Mouse (Mus musculus) MEL (cell line): Measurements from ENCODE around the gene Zfp775. TPM values are rescaled to one million over a fixed set of nuclear protein-coding genes. Genes with fewer than 3 reads are reported as not detected.

Experiments
- DNase-seq: peaks from one replicate; pipeline ENCODE4 v3.0.0; 2011; ENCODE audit warnings: low read depth, low spot score
- H3K27ac ChIP-seq: 2 replicates; pipeline ENCODE4 v1.5.1; 2012; ENCODE audit warnings: low read depth, mild to moderate bottlenecking, control low read depth, low read length, moderate library complexity; ENCODE audit not compliant: control insufficient read depth
- H3K27me3 ChIP-seq, 2 experiments: fragments of 150-350 bp in 1 of 2; sonication (generic) in 1 of 2; 2 replicates each; pipeline ENCODE4 v1.6.1; 2012; ENCODE audit warnings: low read length in 2 of 2, mild to moderate bottlenecking in 2 of 2, improper control_type of control experiment in 1 of 2, moderate library complexity in 1 of 2; ENCODE audit not compliant: insufficient read depth in 2 of 2, control insufficient read depth in 1 of 2
- H3K36me3 ChIP-seq, 2 experiments: 2 replicates each; pipeline ENCODE4 v1.6.1; 2012 to 2014; ENCODE audit warnings: low read length in 2 of 2, improper control_type of control experiment in 1 of 2, inconsistent platforms in 1 of 2, mild to moderate bottlenecking in 1 of 2; ENCODE audit not compliant: insufficient read depth in 2 of 2, control insufficient read depth in 1 of 2
- H3K4me1 ChIP-seq, 2 experiments: fragments of 150-350 bp in 1 of 2; sonication (generic) in 1 of 2; 2 replicates each; pipeline ENCODE4 v1.6.1; 2012; ENCODE audit warnings: low read length in 2 of 2, improper control_type of control experiment in 1 of 2, mild to moderate bottlenecking in 1 of 2; ENCODE audit not compliant: insufficient read depth in 2 of 2, control insufficient read depth in 1 of 2
- H3K4me3 ChIP-seq, 2 experiments: fragments of 150-350 bp in 1 of 2; sonication (generic) in 1 of 2; 2 replicates each; pipeline ENCODE4 v1.5.1; 2012; ENCODE audit warnings: low read depth in 2 of 2, low read length in 2 of 2, mild to moderate bottlenecking in 2 of 2, moderate library complexity in 2 of 2, control low read depth in 1 of 2, improper control_type of control experiment in 1 of 2; ENCODE audit not compliant: control insufficient read depth in 1 of 2, insufficient read depth in 1 of 2
- H3K79me2 ChIP-seq: 2 replicates; pipeline ENCODE4 v1.6.1; 2012; ENCODE audit warnings: mild to moderate bottlenecking, low read length, moderate library complexity; ENCODE audit not compliant: control insufficient read depth, poor library complexity, insufficient read depth
- H3K9ac ChIP-seq: 2 replicates; pipeline ENCODE4 v1.6.1; 2012; ENCODE audit warnings: low read depth, mild to moderate bottlenecking, control low read depth, low read length, moderate library complexity; ENCODE audit not compliant: control insufficient read depth, poor library complexity, severe bottlenecking
- H3K9me3 ChIP-seq: fragments of 150-350 bp; sonication (generic); replicated peaks from 2 replicates; pipeline ENCODE4 v1.6.1; 2012; ENCODE audit warnings: mild to moderate bottlenecking, low read length, improper control_type of control experiment, moderate library complexity; ENCODE audit not compliant: insufficient read depth
- BHLHE40 ChIP-seq: IDR thresholded peaks from 2 replicates; pipeline ENCODE4 v1.6.1; 2012; ENCODE audit warnings: low read depth, mild to moderate bottlenecking, inconsistent platforms, low read length, improper control_type of control experiment, borderline replicate concordance
- CHD1 ChIP-seq: IDR thresholded peaks from 2 replicates; pipeline ENCODE4 v1.6.1; 2012; ENCODE audit warnings: low read depth, mild to moderate bottlenecking, inconsistent platforms, low read length, improper control_type of control experiment
- CHD2 ChIP-seq: IDR thresholded peaks from 2 replicates; pipeline ENCODE4 v1.6.1; 2011; ENCODE audit warnings: low read length, improper control_type of control experiment
- CTCF ChIP-seq, 3 experiments: IDR thresholded peaks in 2 of 3; conservative IDR thresholded peaks in 1 of 3; 2 replicates each; pipeline ENCODE4 v1.5.1; 2011 to 2012; ENCODE audit warnings: low read length in 3 of 3, low read depth in 2 of 3, mild to moderate bottlenecking in 2 of 3, improper control_type of control experiment in 1 of 3, inconsistent platforms in 1 of 3, mixed read lengths in 1 of 3, moderate library complexity in 1 of 3; ENCODE audit not compliant: control insufficient read depth in 1 of 3, insufficient read depth in 1 of 3, poor library complexity in 1 of 3, severe bottlenecking in 1 of 3
- ELF1 ChIP-seq: IDR thresholded peaks from 2 replicates; pipeline ENCODE4 v1.6.1; 2014; ENCODE audit warnings: low read depth, mild to moderate bottlenecking, inconsistent platforms, low read length, improper control_type of control experiment, moderate library complexity
- EP300 ChIP-seq, 2 experiments: IDR thresholded peaks; 2 replicates each; pipeline ENCODE4 v1.6.1; 2011; ENCODE audit warnings: improper control_type of control experiment in 2 of 2, low read length in 2 of 2, low read depth in 1 of 2, mild to moderate bottlenecking in 1 of 2
- GATA1 ChIP-seq: IDR thresholded peaks from 2 replicates; pipeline ENCODE4 v1.6.1; 2011; ENCODE audit warnings: low read depth, low read length, improper control_type of control experiment
- MAZ ChIP-seq: IDR thresholded peaks from 2 replicates; pipeline ENCODE4 v1.6.1; 2012; ENCODE audit warnings: low read depth, mild to moderate bottlenecking, inconsistent platforms, low read length, improper control_type of control experiment
- MEF2A ChIP-seq: IDR thresholded peaks from 2 replicates; pipeline ENCODE4 v1.6.1; 2014; ENCODE audit warnings: low read depth, mild to moderate bottlenecking, inconsistent platforms, low read length, improper control_type of control experiment; ENCODE audit not compliant: poor library complexity, insufficient replicate concordance, severe bottlenecking; ENCODE audit errors: extremely low read depth
- MYC ChIP-seq: IDR thresholded peaks from 2 replicates; pipeline ENCODE4 v1.6.1; 2011; ENCODE audit warnings: low read depth, mild to moderate bottlenecking, low read length, improper control_type of control experiment, moderate library complexity
- NELFE ChIP-seq: IDR thresholded peaks from 2 replicates; pipeline ENCODE4 v1.6.1; 2011; ENCODE audit warnings: low read depth, low read length, improper control_type of control experiment
- NRF1 ChIP-seq: IDR thresholded peaks from 2 replicates; pipeline ENCODE4 v1.6.1; 2014; ENCODE audit warnings: low read depth, mild to moderate bottlenecking, inconsistent platforms, low read length, improper control_type of control experiment, moderate library complexity; ENCODE audit not compliant: poor library complexity, insufficient read depth, severe bottlenecking
- POLR2A ChIP-seq, 2 experiments: IDR thresholded peaks; 2 replicates each; pipeline ENCODE4 v1.6.1; 2011 to 2012; ENCODE audit warnings: low read length in 2 of 2, mild to moderate bottlenecking in 2 of 2, control low read depth in 1 of 2, improper control_type of control experiment in 1 of 2, low read depth in 1 of 2, moderate library complexity in 1 of 2; ENCODE audit not compliant: control insufficient read depth in 1 of 2, insufficient read depth in 1 of 2, poor library complexity in 1 of 2
- POLR2AphosphoS5 ChIP-seq: IDR thresholded peaks from 2 replicates; pipeline ENCODE4 v1.6.1; 2012; ENCODE audit warnings: low read depth, borderline replicate concordance, mild to moderate bottlenecking, inconsistent platforms, low read length, moderate library complexity, mixed read lengths
- RAD21 ChIP-seq: IDR thresholded peaks from 2 replicates; pipeline ENCODE4 v1.6.1; 2011; ENCODE audit warnings: mild to moderate bottlenecking, low read depth, low read length, improper control_type of control experiment
- RCOR1 ChIP-seq: IDR thresholded peaks from 2 replicates; pipeline ENCODE4 v1.6.1; 2012; ENCODE audit warnings: low read depth, mild to moderate bottlenecking, inconsistent platforms, low read length, improper control_type of control experiment
- SMC3 ChIP-seq: IDR thresholded peaks from 2 replicates; pipeline ENCODE4 v1.6.1; 2011; ENCODE audit warnings: low read depth, low read length, improper control_type of control experiment
- TAL1 ChIP-seq: IDR thresholded peaks from 2 replicates; pipeline ENCODE4 v1.6.1; 2012; ENCODE audit warnings: mild to moderate bottlenecking, inconsistent platforms, low read length, moderate library complexity, mixed read lengths
- TBP ChIP-seq: IDR thresholded peaks from 2 replicates; pipeline ENCODE4 v1.8.0; 2011; ENCODE audit warnings: low read depth, low read length, improper control_type of control experiment
- TCF12 ChIP-seq: IDR thresholded peaks from 2 replicates; pipeline ENCODE4 v1.6.1; 2014; ENCODE audit warnings: low read depth, mild to moderate bottlenecking, inconsistent platforms, low read length, improper control_type of control experiment, moderate library complexity
- UBTF ChIP-seq: IDR thresholded peaks from 2 replicates; pipeline ENCODE4 v1.6.1; 2012; ENCODE audit warnings: low read depth, mild to moderate bottlenecking, inconsistent platforms, low read length, improper control_type of control experiment, moderate library complexity, borderline replicate concordance; ENCODE audit not compliant: insufficient read depth
- USF1 ChIP-seq: IDR thresholded peaks from 2 replicates; pipeline ENCODE4 v1.6.1; 2014; ENCODE audit warnings: low read depth, mild to moderate bottlenecking, inconsistent platforms, low read length, improper control_type of control experiment, moderate library complexity
- ZC3H11A ChIP-seq: IDR thresholded peaks from 2 replicates; pipeline ENCODE4 v1.6.1; 2012; ENCODE audit warnings: low read depth, mild to moderate bottlenecking, inconsistent platforms, low read length, improper control_type of control experiment
- ZKSCAN1 ChIP-seq: IDR thresholded peaks from 2 replicates; pipeline ENCODE4 v1.6.1; 2012; ENCODE audit warnings: low read depth, mild to moderate bottlenecking, inconsistent platforms, low read length, improper control_type of control experiment, moderate library complexity
- ZMIZ1 ChIP-seq: IDR thresholded peaks from 2 replicates; pipeline ENCODE4 v1.6.1; 2012; ENCODE audit warnings: low read depth, mild to moderate bottlenecking, inconsistent platforms, low read length, improper control_type of control experiment, moderate library complexity
- polyA plus RNA-seq, 2 experiments: library from polyadenylated mRNA; stranded (reverse) in 1 of 2; unstranded in 1 of 2; fragments of >175 nt in 1 of 2; fragments of >200 nt in 1 of 2; gene quantifications; 2 replicates each; pipeline versions ENCODE4 v1.2.1 to v1.2.4; 2012; ENCODE audit warnings: low replicate concordance in 2 of 2, low read depth in 1 of 2; ENCODE audit not compliant: insufficient read length in 2 of 2, insufficient read depth in 1 of 2, missing spikeins in 1 of 2
- total RNA-seq: library from RNA; depleted of rRNA; stranded (reverse); fragments of 300-350 nt; gene quantifications from 2 replicates; pipeline ENCODE4 v1.2.3, GENCODE M21; 2012

The Zfp775 gene
- total and polyA plus RNA-seq, 3 experiments, result not detected

- H3K79me2 ChIP-seq, result no peaks in the 10 kb centered on the region
- H3K9me3 ChIP-seq, result no peaks in the 10 kb centered on the region
- DNase-seq, result no peak
- TF ChIP-seq RCOR1 (no peak), NRF1 (no peak), BHLHE40 (no peak), POLR2A (IDR thresholded peaks at IDR 0.05; ENCODE audit: control insufficient read depth in 1 of 2, insufficient read depth in 1 of 2, low read depth in 1 of 2, low read length in 2 of 2, poor library complexity in 1 of 2) (no peak), TCF12 (no peak), CHD1 (no peak), UBTF (no peak), CHD2 (no peak), TAL1 (no peak), POLR2AphosphoS5 (no peak), SMC3 (no peak), EP300 (IDR thresholded peaks at IDR 0.05; ENCODE audit: low read depth in 1 of 2, low read length in 2 of 2) (no peak), ZC3H11A (no peak), ZMIZ1 (no peak), ELF1 (no peak), CTCF (IDR thresholded peaks at IDR 0.05 in 2 of 3, conservative IDR thresholded peaks at IDR 0.05 in 1 of 3; ENCODE audit: control insufficient read depth in 1 of 3, insufficient read depth in 1 of 3, low read depth in 2 of 3, low read length in 3 of 3, poor library complexity in 1 of 3, severe bottlenecking in 1 of 3) (no peak), NELFE (no peak), MAZ (no peak), TBP (no peak), USF1 (no peak)
- H3K27me3 ChIP-seq, result no peaks in the 10 kb centered on the region
- no peak overlapping the region for H3K9ac ChIP-seq
- no peaks in the 10 kb centered on the region for H3K4me1 ChIP-seq
- no peak overlapping the region for H3K4me3 ChIP-seq
- no peaks in the 10 kb centered on the region for H3K36me3 ChIP-seq
- H3K27ac ChIP-seq, result no peak overlapping the region
These were observed 28.6 kb upstream of the Zfp775 start for GRCm38 (mm10) chr6:48573280-48573679.

DNA sequence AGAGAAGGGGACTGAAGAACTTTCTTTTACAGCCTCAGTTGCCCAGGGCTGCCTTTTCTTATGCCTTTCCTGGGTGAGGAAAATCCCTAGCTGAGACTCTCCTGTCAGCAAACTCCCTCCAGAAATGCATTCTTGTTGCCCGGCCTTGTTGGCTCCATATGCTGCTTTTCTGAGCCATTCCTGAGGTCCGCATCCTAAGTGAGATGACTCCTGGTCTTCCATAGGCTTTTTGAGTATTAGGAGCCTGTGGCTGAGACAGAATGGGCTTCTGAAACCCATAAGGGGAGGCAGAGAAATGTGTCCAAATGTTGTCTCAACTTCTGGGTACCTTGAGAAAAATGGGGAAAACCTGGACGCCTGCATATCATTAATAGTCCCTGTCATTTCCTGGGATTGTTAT, 27.9 kb upstream of the Zfp775 start:
- Histone ChIP-seq H3K9me3 (no peaks in the 10 kb centered on the region), H3K27me3 (no peaks in the 10 kb centered on the region), H3K4me3 (no peak overlapping the region), H3K9ac (no peak overlapping the region), H3K36me3 (no peaks in the 10 kb centered on the region), H3K79me2 (no peaks in the 10 kb centered on the region), H3K27ac (no peak overlapping the region), H3K4me1 (no peaks in the 10 kb centered on the region)
- no peak for DNase-seq
- no peak for TF ChIP-seq GATA1
- no peak for TF ChIP-seq CTCF (IDR thresholded peaks at IDR 0.05 in 2 of 3, conservative IDR thresholded peaks at IDR 0.05 in 1 of 3; ENCODE audit: control insufficient read depth in 1 of 3, insufficient read depth in 1 of 3, low read depth in 2 of 3, low read length in 3 of 3, poor library complexity in 1 of 3, severe bottlenecking in 1 of 3)
- no peak for TF ChIP-seq POLR2A (IDR thresholded peaks at IDR 0.05; ENCODE audit: control insufficient read depth in 1 of 2, insufficient read depth in 1 of 2, low read depth in 1 of 2, low read length in 2 of 2, poor library complexity in 1 of 2)
- TF ChIP-seq ZMIZ1, result no peak
- no peak for TF ChIP-seq MEF2A
- no peak for TF ChIP-seq RAD21
- TF ChIP-seq ZKSCAN1, result no peak
- no peak for TF ChIP-seq MYC
- TF ChIP-seq USF1, result no peak
